Mouse (Mus musculus) liver, embryonic 14.5 days (tissue): ENCODE measurements at regions not wholly inside any gene's neighbourhood (a gene's known extent, or its start where the extent isn't known, plus 50 kb on each side); places are given as distances from the start of the nearest gene placed in this dataset.

Experiments
- ATAC-seq: fragments of 200-750 bp; cut with Nextera tagmentation; 2 replicates; pipeline ENCODE4 v1.8.0; 2017; ENCODE audit warnings: moderate number of reproducible peaks, mild to moderate bottlenecking, moderate library complexity; ENCODE audit not compliant: insufficient read depth
- DNase-seq, 3 experiments: peaks; one replicate each; pipeline ENCODE4 v3.0.0-alpha.2; 2012 to 2013; ENCODE audit warnings: low read depth in 3 of 3, low spot score in 3 of 3
- H3K27ac ChIP-seq: fragments of 300-500 bp; sonication (generic); 2 replicates; pipeline ENCODE4 v1.5.1; 2014; ENCODE audit warnings: moderate library complexity, mild to moderate bottlenecking, control low read depth, inconsistent platforms
- H3K27me3 ChIP-seq: fragments of 300-500 bp; sonication (generic); 2 replicates; pipeline ENCODE4 v1.6.1; 2014; ENCODE audit warnings: mild to moderate bottlenecking, low read length, moderate library complexity; ENCODE audit not compliant: control insufficient read depth, insufficient read depth
- H3K36me3 ChIP-seq: fragments of 300-500 bp; sonication (generic); replicated peaks from 2 replicates; pipeline ENCODE4 v1.6.1; 2014; ENCODE audit warnings: low read depth; ENCODE audit not compliant: control insufficient read depth, insufficient read depth
- H3K4me1 ChIP-seq, 2 experiments: fragments of 200-500 bp in 1 of 2; fragments of 300-500 bp in 1 of 2; sonication (generic) in 1 of 2; replicated peaks; 2 replicates each; pipeline ENCODE4 v1.6.1; 2012 to 2014; ENCODE audit warnings: antibody characterized with exemption in 1 of 2, inconsistent platforms in 1 of 2, low read length in 1 of 2; ENCODE audit not compliant: control insufficient read depth in 2 of 2, insufficient read depth in 2 of 2
- H3K4me2 ChIP-seq: fragments of 300-500 bp; sonication (generic); 2 replicates; pipeline ENCODE4 v1.6.1; 2014; ENCODE audit warnings: low read depth, mild to moderate bottlenecking, control low read depth, moderate library complexity
- H3K4me3 ChIP-seq, 2 experiments: fragments of 200-500 bp in 1 of 2; fragments of 300-500 bp in 1 of 2; sonication (generic) in 1 of 2; 2 replicates each; pipeline ENCODE4 v1.5.1; 2012 to 2014; ENCODE audit warnings: low read depth in 2 of 2, low read length in 2 of 2, mild to moderate bottlenecking in 2 of 2, control low read depth in 1 of 2, inconsistent platforms in 1 of 2, moderate library complexity in 1 of 2; ENCODE audit not compliant: insufficient read depth in 1 of 2
- H3K9ac ChIP-seq: fragments of 300-500 bp; sonication (generic); replicated peaks from 2 replicates; pipeline ENCODE4 v1.6.1; 2014; ENCODE audit warnings: mild to moderate bottlenecking, control low read depth, moderate library complexity
- H3K9me3 ChIP-seq: fragments of 300-500 bp; sonication (generic); 2 replicates; pipeline ENCODE4 v1.6.1; 2016; ENCODE audit warnings: low read length, mixed read lengths; ENCODE audit not compliant: control insufficient read depth
- CTCF ChIP-seq: IDR thresholded peaks from 2 replicates; pipeline ENCODE4 v1.5.1; 2016; ENCODE audit warnings: antibody characterized with exemption, low read depth, control low read depth
- EP300 ChIP-seq: IDR thresholded peaks from 2 replicates; pipeline ENCODE4 v1.6.1; 2016; ENCODE audit warnings: antibody characterized with exemption, low read depth
- WGBS: fragments of 180-500 bp; shearing (Covaris S2); extraction: QIAGEN DNeasy Blood & Tissue Kit; methylation state at CpG from one replicate; pipeline ENCODE4 v1.1.7; 2014; ENCODE audit not compliant: insufficient replicate concordance; 5-methylcytosine and 5-hydroxymethylcytosine counted together

GRCm38 (mm10) chr2:9331630-9332352 is 549.3 kb upstream of the 4930412O13Rik start:
- TF ChIP-seq CTCF (no peak), EP300 (no peak)
- no peaks in the 10 kb centered on the region for H3K36me3 ChIP-seq
- H3K4me1 ChIP-seq = no peaks in the 10 kb centered on the region
- H3K27ac ChIP-seq = no peak overlapping the region
- 48% methylated on average over 16 of the region's 16 CpGs for whole genome bisulfite sequencing
- DNase-seq (no peak), ATAC-seq (no peak)
- H3K27me3 ChIP-seq = no peaks in the 10 kb centered on the region
- H3K9me3 ChIP-seq = no peaks in the 10 kb centered on the region
- H3K9ac ChIP-seq = no peak overlapping the region
- H3K4me2 ChIP-seq = no peak overlapping the region
- H3K4me3 ChIP-seq = no peak overlapping the region

GRCm38 (mm10) chr2:9348982-9349381 is 532.1 kb upstream of the 4930412O13Rik start:
- Histone ChIP-seq H3K27me3 (no peaks in the 10 kb centered on the region), H3K4me2 (no peak overlapping the region), H3K9ac (no peak overlapping the region), H3K27ac (no peak overlapping the region), H3K4me1 (no peaks in the 10 kb centered on the region), H3K36me3 (no peaks in the 10 kb centered on the region), H3K4me3 (no peak overlapping the region), H3K9me3 (no peaks in the 10 kb centered on the region)
- TF ChIP-seq CTCF (no peak), EP300 (no peak)
- ATAC-seq (no peak), DNase-seq (no peak)
- 35% methylated on average over 4 of the region's 4 CpGs for WGBS

- no peak overlapping the region for H3K27ac ChIP-seq
- H3K4me3 ChIP-seq = no peak overlapping the region
- WGBS = 14% methylated on average over 1 of the region's 1 CpGs
- no peak for ATAC-seq
- H3K27me3 ChIP-seq = no peaks in the 10 kb centered on the region
- no peak for DNase-seq
- TF ChIP-seq CTCF (no peak), EP300 (no peak)
- no peak overlapping the region for H3K4me2 ChIP-seq
- no peaks in the 10 kb centered on the region for H3K36me3 ChIP-seq
- no peak overlapping the region for H3K9ac ChIP-seq
- no peaks in the 10 kb centered on the region for H3K9me3 ChIP-seq
- H3K4me1 ChIP-seq = no peaks in the 10 kb centered on the region
These were observed 531.1 kb upstream of the 4930412O13Rik start for GRCm38 (mm10) chr2:9349994-9350393.

GRCm38 (mm10) chr2:9352190-9352589 is 528.9 kb upstream of the 4930412O13Rik start:
- no peaks in the 10 kb centered on the region for H3K27me3 ChIP-seq
- ATAC-seq (no peak), DNase-seq (no peak)
- H3K9ac ChIP-seq = no peak overlapping the region
- no peaks in the 10 kb centered on the region for H3K4me1 ChIP-seq
- no peak overlapping the region for H3K4me2 ChIP-seq
- 49% methylated on average over 7 of the region's 7 CpGs for WGBS
- no peak overlapping the region for H3K4me3 ChIP-seq
- H3K36me3 ChIP-seq = no peaks in the 10 kb centered on the region
- no peak overlapping the region for H3K27ac ChIP-seq
- no peak for TF ChIP-seq CTCF
- TF ChIP-seq EP300 = no peak
- H3K9me3 ChIP-seq = no peaks in the 10 kb centered on the region

- H3K9ac ChIP-seq = no peak overlapping the region
- H3K4me3 ChIP-seq = no peak overlapping the region
- ATAC-seq (no peak), DNase-seq (no peak)
- H3K4me2 ChIP-seq = no peak overlapping the region
- TF ChIP-seq CTCF (no peak), EP300 (no peak)
- H3K27me3 ChIP-seq = no peaks in the 10 kb centered on the region
- no peaks in the 10 kb centered on the region for H3K9me3 ChIP-seq
- no peak overlapping the region for H3K27ac ChIP-seq
- 58% methylated on average over 4 of the region's 4 CpGs for WGBS
- no peaks in the 10 kb centered on the region for H3K4me1 ChIP-seq
- no peaks in the 10 kb centered on the region for H3K36me3 ChIP-seq
These were observed 521.0 kb upstream of the 4930412O13Rik start for GRCm38 (mm10) chr2:9360020-9360419.
